Mouse (Mus musculus) left cerebral cortex, adult 6 months (tissue): Measurements from ENCODE around the gene Ttll13. TPM values are rescaled to one million over a fixed set of nuclear protein-coding genes. Genes with fewer than 3 reads are reported as not detected.

Experiments used
- long read RNA-seq, 2 experiments: library from polyadenylated mRNA; unstranded; transcript quantifications; one replicate each; pipeline ENCODE4 v2.0.0; 2019 to 2020
- polyA plus RNA-seq: library from polyadenylated mRNA; unstranded; fragments of <200 nt; fragmentation: Nextera tagmentation; gene quantifications from 2 replicates; pipeline ENCODE4 v1.2.3, GENCODE M21; 2021

Ttll13 gene
- 1.7 and 1.9 TPM in 2 replicates for polyA plus RNA-seq
- long read RNA-seq, experiment 1 = 0 reads
- long read RNA-seq, experiment 2, partial matches to known transcripts = 0 of 1 reads
- long read RNA-seq, experiment 2, other reads (novel, unspliced or antisense) = 1 of 1 reads

DNA sequence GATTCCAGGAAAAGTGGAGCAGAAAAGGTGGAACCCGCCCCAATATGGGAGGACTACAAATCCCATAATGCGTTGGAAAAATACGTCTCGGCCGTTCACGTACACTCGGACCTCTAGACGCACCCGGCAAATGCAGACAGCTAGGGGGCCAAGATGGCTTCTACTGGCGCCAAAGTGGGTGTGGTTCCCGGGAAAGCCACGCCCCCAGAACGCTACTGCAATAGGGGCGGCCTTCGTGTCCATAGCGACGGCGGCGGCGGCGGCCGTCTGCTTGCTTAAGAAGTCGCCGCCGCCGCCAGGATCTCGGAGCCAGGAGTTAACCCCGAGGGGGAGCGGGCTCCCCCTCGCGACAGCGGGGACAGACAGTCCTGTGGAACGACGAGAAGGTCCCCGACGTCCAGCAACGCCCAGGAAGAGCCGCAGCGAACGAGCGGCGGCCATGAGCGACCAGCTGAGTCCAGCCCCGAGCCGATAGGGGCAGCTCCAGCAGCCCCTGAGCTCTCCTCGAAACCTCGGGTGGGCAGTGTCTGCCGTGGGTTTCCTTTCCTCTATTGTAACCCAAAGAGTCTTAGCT lies at the start of gene Ttll13:
TSS of gene Ttll13 (plus strand) at position 229 of the 574 bp plus-strand sequence.

DNA sequence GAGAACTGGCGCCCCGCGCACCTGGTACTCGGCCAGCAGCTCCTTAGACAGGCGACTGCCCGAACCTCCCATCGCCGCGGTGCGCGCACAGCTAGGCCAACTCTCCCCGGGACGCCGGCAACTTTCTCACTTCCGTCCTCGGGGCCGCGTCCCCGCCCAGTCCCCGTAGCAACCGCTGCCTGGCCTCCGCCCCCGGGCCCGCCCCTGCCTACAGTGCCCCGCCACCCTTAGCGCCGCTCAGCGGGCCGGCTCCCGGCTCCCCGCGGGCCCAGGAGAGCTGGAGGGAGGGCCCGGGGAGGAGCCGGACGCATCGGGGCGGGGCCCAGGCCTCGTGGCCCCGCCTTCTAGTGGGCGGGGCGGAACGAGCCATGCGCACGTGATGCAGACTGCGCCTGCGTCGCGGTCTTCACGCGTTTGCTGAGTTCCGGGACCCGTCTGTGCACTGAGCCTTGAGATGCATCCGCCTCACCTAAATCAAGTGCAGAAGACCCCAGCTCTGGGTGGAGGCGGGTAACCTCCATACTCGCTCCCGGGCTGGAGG lies 13.6 kb upstream of the Ttll13 start, which contains the start of the genes Cib1 and Gdpgp1:
TSS of gene Cib1 (minus strand) at position 325 of the 541 bp plus-strand sequence.
TSS of gene Gdpgp1 (plus strand) at position 377 of the 541 bp plus-strand sequence.

DNA sequence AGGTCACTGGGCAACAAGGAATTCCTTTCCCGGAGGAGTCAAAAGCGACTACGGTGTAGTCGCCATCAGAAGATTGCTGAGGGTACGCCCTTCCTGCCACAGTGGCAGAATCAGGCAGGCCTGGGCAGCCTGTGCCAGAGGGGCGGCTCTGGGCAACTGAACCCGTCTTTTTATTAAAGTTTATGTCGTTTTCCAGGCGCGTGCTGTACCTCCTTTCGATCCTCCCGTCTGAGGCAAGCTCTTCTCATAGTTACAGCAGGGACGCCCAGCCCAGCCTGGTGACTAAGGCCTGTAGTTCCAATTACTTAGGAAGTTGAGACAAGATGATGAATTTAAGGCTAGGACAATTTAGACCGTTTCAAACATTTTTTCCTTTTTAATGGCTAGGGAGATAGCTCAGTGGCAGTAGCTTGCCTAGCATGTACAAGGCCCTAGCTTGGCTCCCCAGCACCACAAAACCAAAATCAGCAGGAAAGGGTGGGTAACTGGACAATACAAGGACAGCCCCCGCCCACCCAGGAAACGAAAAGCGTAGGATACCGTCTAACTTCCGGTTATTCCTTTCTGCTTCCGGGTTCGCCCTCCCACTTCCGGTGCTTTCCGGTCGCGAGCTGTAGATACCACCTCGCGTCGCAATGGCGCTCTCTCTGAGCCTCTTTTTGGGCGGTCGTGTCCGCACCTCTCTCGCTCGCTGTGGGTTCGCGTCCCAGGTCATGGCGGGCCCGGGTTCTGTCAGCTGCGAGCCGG lies 14.6 kb downstream of the Ttll13 start, which contains the start of gene Ngrn:
TSS of gene Ngrn (plus strand) at position 591 of the 747 bp plus-strand sequence.

DNA sequence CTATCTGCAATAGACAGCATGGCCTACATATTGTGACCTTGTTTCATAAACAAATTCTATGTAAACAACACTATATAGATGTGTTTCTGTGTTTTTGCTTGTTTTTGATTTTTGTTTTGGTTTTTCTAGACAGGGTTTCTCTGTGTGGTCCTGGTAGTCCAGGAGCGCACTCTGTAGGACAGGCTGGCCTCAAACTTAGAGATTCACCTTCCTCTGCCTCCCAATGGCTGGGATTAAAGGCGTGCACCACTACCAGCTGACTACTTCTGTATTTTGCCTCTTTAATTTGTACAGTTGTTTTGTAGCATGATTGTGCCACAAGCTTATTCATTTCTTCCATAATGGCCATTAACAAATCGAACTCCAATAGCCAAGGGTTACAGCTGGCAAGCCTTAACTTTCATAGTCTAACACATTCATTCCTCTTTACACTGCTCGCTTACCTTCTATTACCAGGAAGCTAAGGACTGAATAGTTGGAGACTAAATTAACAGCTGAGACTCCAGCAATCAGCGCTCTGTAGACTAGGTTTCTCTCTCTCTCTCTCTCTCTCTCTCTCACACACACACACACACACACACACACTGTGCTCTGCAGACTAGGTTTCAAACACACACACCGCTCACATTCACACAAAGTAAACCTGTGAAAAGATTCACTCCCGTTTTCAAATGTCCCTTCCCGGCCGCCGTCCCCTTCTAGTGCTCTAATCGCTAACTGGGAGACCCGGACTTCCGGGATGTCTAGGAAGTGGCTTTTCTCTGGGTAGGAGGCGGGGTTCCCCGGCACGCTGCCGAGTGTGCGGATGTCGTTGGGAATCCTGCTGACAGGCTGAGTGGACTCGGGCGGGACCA lies 22.9 kb downstream of the Ttll13 start, which contains the start of gene Vps33b:
TSS of gene Vps33b (plus strand) at position 753 of the 854 bp plus-strand sequence.

DNA sequence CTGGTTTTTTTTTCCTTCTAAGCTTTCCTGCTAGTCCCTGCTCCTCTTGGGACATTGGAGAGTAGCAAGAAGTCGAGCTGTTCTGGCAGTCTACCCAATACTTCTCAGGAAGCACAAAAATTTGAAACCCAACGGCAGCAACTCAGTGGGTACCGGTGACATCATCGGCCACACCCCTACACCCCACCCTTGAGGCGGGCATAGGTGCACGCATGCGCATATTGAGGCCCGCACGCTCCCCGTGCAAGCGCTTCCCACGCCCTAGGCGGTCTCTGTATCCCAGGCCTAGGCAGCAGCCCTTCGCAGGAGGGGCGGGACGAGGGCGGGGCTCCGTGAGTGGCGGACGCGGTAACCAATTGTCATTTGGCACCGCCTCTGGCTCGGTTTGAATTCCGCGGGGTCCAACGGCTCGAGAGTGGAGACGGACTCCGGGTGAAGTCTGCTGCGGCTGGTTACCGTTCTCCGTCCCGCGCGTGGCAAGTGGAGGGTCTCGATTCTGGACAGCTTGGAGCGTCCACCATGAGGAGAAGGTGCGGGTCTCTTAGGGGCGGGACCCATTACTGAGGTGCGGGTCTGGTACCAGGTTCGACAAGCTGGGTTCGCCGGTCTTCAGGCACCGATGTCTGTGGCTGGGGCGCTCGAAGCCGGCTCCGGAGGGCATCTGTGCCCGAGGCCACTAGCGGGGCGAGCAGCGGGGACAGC lies 48.0 kb downstream of the Ttll13 start, which contains the start of gene Prc1:
TSS of gene Prc1 (plus strand) at position 389 of the 702 bp plus-strand sequence.

Other genes starting within 250 kb of the Ttll13 start
- 3.2 and 3.6 TPM in 2 replicates for gene Zfp710, start 221.6 kb upstream of the Ttll13 start, polyA plus RNA-seq
- gene Idh2, start 131.0 kb upstream of the Ttll13 start, polyA plus RNA-seq = 40.1 and 55.6 TPM in 2 replicates
- 8.1 and 11.0 TPM in 2 replicates for gene Sema4b, start 59.5 kb upstream of the Ttll13 start, polyA plus RNA-seq
- gene Cib1, start 13.6 kb upstream of the Ttll13 start, polyA plus RNA-seq = 53.8 and 63.6 TPM in 2 replicates
- 5.7 and 5.9 TPM in 2 replicates for gene Gdpgp1, start 13.5 kb upstream of the Ttll13 start, polyA plus RNA-seq
- gene Ngrn, start 14.8 kb downstream of the Ttll13 start, polyA plus RNA-seq = 52.0 and 58.3 TPM in 2 replicates
- 11.1 and 11.4 TPM in 2 replicates for gene Vps33b, start 23.3 kb downstream of the Ttll13 start, polyA plus RNA-seq
- 1.1 and 1.3 TPM in 2 replicates for gene Prc1, start 48.1 kb downstream of the Ttll13 start, polyA plus RNA-seq
- gene Rccd1, start 78.1 kb downstream of the Ttll13 start, polyA plus RNA-seq = 0.92 and 1.1 TPM in 2 replicates
- 11.1 and 11.6 TPM in 2 replicates for gene Unc45a, start 94.6 kb downstream of the Ttll13 start, polyA plus RNA-seq
- gene Hddc3, start 96.7 kb downstream of the Ttll13 start, polyA plus RNA-seq = 32.9 and 39.4 TPM in 2 replicates
- gene Man2a2, start 125.0 kb downstream of the Ttll13 start, polyA plus RNA-seq = 12.0 and 14.3 TPM in 2 replicates
- 0.83 and 0.92 TPM in 2 replicates for gene Fes, start 141.6 kb downstream of the Ttll13 start, polyA plus RNA-seq
- 1.5 and 4.3 TPM in 2 replicates for gene Furin, start 159.1 kb downstream of the Ttll13 start, polyA plus RNA-seq